Mouse (Mus musculus): ENCODE results near the gene Gnaz.

Gnaz gene

DNA sequence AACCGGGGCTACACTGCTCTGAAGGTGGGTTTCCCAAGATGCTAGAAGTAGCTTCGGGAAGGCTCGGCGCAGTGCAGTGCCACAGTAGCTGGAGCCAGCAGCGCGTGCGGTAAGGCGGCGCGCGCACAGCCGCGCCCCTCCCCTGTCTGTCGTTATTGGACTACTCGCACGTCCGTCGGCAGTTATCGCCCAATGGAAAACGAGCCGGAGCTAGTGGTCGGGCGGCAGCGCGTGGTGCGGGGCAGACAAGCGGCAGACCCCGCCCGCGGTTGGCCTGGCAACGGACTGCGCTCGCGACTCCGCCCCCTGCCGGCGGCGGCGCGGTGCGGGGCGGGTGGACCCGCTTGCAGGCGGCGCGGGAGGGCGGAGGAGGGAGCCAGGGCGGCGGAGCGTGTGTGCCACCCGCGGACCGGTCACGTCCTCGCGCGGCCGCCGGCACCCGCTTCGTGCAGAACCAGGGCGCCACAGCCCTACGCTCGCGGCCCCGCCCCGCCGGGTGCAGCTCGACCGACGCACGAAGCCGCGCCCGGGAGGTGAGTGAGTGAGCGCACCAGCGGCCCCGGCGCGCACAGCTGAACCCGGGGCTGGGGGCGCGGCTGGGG is at the start of gene Gnaz:
TSS of gene Gnaz (plus strand) at position 328 of the 602 bp plus-strand sequence.
- DNase-seq: peak; percentile 97 to 98

DNA sequence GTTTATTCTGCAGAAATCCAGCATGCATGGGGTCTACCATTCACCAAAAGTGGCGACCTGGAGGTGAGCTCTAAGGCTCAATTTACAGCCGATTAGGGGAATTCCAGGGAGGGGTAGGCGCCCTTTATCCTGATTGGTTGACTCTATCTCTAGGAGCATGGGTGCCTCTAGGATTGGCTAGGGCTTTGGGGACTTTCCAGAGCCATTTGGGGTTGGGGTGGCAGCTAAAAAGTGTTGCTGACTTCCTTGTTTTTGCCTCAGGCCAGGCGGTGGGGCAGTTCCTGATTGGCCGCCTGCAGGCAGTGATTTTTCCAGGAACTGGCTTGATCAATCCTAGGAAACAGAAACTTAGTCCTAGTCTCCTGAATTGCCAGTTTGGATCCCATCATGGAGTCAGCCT is 47.7 kb upstream of the Gnaz start:
- DNase-seq: no peak

DNA sequence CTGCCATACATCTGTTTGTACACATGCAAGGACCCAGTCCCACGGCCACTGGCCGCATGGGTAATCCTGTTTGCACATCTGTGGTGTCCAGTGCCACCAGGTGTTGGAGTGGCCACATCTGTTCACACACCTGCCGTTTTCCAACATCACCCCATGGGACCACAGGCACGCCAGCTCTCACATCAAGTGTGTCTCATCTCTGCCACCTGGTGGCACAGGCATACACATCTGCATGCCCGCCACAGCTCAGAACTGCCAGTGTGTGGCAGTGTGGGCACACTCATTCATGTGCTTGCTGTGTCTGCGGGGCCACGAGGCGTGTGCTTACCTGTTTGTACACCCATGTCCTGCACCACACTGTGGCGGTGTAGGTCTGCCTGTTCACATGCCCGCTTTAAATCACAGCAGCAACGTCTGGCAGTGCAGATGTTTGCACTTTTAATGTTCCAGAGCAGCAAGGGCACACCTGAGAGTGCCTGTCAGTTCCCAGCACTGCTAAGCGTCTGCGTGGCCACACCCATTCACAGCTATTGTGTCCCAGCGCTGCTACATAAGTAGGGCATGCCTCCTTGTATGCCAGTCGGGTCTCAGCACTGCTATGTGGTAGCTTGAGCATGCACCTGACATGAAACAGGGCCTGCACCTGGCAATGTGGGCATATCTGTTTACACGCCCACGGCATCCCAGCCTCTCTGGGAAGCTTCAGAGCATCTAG is 46.0 kb upstream of the Gnaz start:
- peak; percentile 72 to 78 for DNase-seq

DNA sequence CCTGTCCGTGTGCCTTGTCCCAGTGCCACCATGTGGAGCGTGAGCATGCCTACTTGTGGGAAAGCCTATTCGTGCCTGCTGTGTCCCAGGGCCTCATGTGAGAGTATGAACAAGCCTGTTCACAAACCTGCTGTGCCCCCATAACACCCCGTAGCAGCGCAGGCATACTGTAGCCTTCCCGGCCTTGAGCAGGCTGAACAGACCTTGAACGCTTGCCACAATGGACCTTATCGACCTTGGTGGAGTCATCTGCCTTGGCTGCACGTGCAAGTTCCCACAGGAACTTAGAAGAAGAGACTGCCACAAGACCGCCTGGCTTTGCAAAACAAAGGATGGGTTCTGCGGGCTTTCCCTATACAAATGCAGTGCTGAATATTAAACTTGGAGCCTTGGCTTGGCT is 45.4 kb upstream of the Gnaz start:
- no peak for DNase-seq

DNA sequence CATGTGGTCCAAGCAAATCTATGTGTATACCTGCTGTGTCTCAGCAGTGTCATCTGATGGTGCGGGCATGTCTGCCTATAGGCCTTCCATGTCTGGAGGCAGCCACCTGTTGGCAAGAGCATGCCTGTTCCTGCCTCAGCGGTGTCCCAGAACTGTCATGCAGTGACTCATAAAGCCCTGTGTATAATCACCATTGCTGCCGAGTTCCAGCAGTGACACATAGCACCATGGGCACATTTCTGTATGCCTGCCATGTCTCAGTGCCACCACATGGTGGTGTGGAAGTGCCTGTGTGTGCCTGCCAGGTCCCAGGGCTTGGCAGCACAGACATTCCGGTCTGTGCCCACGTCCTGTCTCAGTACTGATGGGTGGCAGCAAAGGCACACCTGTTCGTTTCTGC is 44.2 kb upstream of the Gnaz start:
- peak; percentile 27 to 54 for DNase-seq

DNA sequence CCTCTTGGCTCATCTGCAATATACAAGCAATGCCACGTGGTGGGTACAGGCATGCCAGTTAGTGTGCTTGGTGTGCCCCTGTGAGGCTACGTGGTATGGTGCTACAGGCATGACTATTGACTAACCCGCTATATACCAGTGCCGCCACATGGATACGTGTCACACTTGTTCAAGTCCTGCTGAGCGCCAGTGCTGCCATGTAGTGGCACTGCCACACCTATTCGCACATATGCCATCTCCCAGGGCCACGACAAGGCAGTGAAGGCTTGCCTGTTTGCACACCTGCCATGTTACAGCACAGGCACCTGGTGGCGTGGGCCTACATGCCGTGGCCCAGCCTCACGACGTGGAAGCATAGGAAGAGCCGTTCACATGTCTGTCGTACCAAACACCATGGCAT is 42.7 kb upstream of the Gnaz start:
- DNase-seq: peak in 1 of 2 experiments; percentile 24

DNA sequence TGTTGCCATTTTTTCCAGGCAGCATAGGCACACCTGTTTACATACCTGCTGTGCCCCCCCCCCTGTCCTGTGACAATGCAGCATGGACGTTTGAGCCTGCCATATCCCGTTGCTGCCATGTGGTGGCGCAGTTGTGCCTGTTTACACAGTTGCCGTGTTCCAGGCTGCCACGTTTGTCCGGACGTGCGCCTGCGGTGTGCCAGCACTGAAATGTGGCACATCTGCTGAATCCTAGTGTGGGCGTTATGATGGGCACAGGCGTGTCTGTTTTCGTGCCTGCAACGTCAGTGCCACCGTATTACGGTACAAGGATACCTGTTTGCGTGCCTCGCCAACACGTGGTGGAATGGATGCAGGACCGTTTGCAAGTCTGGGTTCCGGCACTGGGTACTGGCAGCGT is 41.7 kb upstream of the Gnaz start:
- peak; percentile 66 to 71 for DNase-seq

DNA sequence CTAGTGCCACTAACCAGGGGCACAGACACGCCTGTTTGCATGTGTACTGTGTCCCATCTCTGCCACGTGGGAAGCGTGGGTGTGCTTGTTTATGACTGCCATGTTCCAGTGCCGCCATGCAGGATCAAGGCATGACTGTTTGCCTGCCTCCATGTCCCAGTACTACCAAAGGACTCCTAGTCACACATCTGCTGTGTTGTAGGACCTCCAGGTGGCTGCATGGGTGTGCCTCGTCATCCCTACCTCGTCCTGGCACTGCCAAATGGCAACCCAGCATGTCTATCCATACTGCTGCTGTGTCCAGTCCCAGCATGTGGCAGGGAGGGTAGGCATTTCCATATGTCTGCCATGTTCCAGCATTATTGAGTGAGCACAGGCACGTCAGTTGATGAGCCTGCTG is 38.7 kb upstream of the Gnaz start:
- DNase-seq: no peak

DNA sequence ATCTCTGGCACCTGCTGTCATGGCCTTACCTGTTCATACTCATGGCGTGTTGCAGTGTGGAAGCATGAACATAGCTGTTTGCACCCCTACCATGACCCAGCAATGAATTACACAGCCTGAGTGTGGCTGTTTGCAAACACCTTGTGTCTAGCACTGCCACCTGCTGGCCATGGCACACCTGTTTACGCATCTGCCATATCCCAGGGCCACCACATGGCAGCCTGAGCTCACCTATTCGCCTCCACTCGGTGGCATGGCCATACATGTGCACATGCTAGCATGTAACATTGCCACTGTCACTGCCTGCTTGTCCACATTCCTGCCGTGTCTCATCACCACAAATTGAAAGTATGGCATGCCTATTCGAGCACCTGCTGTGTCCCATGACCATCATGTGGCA is 37.4 kb upstream of the Gnaz start:
- DNase-seq: peak; percentile 38 to 45

DNA sequence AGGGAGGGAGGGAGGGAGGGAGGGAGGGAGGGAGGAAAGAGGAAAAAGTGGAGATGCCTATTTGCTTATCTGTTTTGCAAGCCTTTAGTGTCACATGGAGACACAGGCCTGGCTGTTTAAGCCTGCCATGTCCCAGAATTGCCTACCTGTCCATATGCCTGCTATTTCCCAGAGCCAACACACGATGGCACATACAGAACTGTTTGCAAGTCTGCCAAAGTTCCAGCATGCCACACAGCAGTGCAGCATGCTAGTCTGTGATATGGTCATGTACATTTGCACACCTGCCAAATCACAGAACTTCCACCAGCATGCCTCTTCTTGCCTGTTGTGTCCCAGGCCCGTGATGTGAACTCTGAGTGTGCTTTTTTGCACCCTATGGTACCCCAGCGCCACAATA is 36.4 kb upstream of the Gnaz start:
- DNase-seq: no peak

DNA sequence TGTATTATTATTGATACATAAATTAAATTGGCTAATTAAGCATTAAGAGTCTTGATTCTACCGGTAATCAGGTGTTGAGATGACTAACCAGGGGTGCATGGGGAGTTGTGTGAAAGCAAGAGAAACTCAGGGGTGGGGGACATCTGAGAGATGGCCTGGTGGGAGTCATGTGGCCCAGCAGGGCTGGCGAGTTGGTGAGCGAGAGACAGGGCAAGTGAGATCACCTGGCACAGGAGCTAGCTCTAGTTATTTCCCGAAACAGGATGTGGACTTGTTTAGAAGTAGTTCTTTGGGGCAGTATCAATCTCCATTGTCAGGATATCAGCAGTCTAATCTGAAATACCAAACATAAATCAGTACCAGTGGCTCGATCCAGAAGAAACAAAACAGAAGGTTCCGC is 35.3 kb upstream of the Gnaz start:
- DNase-seq: no peak

DNA sequence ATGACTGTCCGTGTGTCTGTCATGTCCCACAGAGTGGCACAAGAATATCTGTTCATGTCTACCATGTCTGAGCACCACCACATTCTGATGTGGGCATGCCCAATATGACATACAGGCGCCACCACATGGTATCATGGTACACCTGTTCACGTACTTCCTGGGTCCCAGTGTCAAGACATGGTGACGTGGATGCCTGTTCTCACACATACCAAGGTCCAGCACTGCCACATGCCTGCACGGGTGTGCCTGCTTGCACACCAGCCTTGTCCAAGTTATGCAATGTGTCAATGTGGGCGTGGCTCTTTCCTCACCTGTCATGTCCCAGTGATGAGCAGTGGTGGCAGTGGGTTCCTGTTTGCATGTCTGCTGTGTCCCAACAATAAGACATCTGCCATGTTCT is 34.5 kb upstream of the Gnaz start:
- peak in 1 of 2 experiments; percentile 31 for DNase-seq

DNA sequence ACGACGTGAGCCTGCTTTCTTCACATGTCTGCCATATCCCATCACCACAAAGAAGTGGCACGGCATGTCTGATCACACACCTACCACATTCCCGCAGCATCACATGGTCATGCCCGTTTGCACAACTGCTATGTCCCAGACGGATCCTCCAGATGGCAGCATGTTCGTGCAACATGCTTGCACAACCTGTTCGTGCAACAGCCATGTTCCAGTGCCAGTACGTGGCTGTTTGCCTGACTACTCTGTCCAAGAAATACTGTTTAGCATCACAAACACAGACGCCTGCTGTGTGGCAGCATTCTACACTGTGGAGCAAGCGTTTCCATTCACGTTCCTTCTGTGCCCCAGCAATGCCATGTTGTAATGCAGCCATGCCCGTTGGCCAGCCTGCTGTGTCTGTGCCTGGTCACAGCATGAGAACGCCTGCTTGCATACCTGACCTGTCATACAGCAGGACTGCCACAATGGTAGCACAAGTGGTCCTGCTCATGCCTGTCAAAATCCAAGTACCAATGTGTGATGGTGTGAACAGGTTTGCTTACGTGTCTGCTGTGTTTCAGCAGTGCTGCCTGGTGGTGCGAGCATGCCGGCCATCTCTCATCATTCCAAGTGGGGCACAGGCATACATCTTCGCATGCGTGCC is 33.3 kb upstream of the Gnaz start:
- no peak for DNase-seq

DNA sequence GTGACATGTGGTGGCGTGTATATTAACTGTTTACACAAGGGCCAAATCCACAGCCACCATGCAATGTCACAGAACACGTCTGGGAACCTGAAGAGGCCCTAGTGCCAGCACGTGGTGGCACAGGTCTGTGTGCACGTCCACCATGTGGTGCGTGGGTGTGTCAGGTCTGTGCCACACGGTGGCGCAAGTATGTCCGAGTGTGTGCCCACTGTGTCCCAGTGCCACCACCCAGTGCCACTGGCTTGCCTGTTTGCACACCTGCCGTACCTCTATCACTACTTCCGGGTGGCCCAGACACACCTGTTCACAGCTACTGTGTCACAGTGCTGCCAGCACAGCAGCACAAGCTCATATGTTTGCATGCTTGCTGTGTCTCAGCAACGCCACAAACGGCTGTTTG is 32.5 kb upstream of the Gnaz start:
- DNase-seq: no peak

DNA sequence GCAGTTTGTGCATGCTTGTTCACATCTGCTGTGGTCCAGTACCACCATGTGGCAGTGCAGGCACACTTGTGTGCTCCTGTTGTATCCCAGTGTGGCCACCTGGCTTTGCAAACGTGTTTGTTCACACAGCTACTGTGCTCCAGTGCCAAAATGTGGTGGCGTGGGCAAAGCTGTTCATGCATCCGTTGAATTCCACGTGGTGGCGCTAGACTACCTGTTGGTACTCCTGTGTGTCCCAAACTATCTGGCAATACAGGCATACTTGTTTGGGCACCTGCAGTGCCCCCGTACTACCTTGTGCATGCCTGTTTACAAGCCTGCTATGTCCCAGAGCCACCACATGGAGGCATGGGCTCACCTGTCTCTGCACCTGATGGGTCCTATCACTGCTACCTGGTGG is 32.0 kb upstream of the Gnaz start:
- peak in 1 of 2 experiments; percentile 52 for DNase-seq

DNA sequence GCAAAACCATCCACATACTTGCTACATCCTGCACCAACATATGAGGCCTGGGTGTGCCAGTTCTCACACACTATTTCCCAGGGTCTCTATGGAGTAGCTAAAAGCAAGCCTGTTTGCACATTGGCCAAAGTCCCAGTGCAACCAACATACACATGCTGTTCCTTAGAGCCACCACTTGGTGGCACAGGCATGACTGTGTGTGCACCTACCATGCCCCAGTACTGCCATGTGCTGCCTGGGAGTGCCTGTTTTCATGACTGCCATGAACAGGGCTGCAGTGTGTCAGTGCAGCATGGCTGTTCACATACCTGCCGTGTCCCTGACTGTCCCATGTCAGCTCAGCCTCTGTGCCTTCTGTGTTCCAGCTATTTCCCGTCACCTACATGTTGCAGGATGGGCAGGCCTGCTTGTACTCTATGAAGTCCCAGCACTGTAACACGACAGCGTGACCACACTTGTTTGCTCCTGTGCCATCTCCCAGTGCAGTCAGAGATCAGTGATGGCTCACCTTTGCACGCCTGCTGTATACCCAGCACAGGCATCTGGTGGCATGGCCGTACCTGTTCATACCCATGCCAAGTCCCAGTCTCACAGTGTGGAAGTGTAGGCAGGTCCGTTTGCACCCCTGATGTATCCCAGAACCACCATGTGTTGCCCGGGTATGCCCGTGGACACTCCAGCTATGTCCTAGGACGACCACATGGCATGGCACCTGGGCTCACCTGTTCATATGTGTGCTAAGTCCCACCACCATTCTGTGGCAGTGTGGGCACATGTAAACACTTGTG is 29.8 kb upstream of the Gnaz start:
- peak; percentile 23 to 54 for DNase-seq

DNA sequence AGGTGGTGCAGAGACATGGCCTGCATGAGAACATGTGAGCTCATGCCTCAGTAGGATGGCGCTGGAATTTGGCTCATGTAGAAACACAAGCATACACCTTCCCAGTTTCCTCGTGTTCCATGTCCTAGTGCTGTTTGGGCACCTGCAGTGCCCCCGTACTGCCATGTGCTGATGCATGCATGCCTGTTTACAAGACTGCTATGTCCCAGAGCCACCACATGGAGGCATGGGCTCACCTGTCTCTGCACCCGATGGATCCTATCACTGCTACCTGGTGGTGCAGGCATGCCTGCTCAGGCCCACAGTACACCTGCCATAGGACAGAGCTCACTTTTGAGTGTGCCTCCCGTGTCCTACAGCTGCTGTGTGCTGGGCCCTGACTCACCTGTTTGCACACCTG is 28.6 kb upstream of the Gnaz start:
- peak in 1 of 2 experiments; percentile 24 for DNase-seq

DNA sequence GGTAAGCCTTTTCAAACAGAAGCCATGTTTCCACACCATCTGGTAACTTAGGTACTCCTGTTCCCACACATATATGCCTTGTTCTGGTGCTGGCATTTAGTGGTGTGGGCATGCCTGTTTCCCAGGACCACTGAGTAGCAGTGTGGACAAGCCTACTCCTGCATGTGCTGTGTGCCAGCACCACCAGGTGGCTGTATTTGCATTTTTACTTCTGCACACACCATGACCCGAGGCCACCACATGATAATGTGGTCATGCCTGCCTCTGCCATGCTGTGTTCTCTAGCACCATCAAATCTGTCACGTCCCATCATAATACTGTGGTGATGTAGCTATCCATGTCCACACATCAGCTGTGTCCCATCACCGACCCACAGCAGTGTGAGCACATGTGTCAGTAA is 27.7 kb upstream of the Gnaz start:
- no peak for DNase-seq

DNA sequence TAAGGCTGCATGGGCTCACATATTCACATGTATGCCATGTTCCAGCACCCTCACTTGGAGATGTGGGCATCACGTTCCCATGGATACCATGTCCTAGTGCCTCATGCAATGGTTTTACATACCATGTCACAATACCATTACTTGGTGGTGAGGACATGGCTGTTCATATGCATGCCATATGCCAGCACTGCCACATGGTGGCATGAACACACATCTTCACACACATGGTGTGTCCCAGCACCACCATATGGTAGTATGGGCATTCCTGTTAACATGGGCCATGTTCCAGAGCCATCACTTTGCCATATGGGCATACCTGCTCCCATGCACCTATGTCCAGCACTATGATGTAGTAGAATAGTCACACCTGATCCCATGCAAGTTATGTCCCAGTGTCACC is 26.2 kb upstream of the Gnaz start:
- DNase-seq: no peak

DNA sequence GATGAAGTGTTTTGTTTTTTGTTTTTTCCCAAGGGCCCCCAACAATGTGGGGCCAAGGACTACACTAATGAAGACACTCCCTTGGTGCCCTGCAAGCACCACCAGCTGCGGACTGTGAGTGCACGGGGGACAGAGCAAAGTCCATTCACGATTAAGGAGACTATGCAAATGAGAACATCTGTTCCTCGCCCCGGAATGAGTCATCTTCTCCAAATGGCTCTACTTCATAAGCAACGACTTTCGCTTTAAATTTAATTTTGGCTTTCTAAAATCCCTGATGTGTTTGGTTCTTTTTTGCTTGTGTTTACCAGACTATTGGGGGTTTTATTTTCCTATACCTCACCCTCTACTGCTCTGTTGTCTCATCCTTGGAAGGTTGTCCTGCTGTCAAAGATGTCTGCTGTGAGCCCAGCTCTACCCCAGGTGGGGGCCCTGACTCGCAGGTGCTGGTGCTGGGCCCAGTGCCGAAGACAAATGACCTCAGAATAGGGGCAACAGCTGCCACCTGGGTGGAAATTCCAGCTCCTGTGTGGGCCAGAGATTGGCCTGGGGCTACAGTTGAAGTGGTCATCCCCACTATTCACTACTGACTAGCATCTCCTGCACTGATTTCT is 14.0 kb upstream of the Gnaz start:
- DNase-seq: no peak

DNA sequence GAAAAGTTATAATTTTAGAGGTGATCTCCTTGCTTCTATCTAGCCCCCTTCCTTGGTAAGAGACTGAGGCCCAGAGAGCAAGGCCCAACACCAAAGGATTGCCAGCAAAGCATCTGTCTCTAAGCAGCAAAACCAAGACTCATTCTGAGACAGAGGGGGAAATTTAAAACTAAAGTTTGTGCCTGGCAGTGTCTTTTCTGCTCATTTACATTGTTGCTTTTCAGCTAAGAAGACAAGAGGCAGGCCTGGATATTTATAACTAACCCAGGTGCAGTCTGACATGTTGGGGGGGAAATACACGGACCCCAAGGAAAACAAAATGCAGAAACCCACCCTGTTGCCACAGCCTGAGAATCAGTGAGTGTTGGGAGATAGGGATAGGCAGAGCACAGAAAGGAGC is 2.6 kb upstream of the Gnaz start:
- DNase-seq: no peak

DNA sequence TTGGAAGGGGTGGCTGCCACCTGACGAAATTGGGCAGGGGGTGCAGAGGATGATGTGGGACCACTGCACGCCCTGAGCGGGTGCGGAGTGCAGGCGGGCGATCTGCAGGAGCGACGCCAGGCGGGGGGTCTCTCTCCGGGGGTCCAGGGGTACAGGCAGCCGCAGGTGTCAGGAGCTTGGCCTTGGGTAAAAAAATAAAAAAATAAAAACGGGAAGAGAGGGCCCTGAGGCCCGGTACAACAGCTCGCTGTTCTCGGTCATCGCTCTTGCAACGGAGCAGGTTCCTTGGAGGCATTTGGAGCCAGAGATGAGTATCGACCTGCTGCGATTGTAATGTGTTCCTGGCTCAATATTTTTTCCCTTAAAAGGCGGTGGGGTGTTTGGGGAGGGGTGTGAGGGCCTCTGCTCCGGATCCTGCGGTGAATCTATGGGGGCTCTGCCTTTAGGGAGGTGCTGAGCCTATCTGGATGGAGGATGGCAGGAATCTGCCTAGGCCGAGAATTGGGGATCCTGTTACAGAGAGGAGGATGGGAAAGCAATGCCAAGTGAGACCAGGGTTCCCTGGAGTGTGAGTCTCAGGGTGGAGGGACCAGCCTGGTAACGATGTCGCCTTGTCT is 782 bp downstream of the Gnaz start:
- no peak for DNase-seq

DNA sequence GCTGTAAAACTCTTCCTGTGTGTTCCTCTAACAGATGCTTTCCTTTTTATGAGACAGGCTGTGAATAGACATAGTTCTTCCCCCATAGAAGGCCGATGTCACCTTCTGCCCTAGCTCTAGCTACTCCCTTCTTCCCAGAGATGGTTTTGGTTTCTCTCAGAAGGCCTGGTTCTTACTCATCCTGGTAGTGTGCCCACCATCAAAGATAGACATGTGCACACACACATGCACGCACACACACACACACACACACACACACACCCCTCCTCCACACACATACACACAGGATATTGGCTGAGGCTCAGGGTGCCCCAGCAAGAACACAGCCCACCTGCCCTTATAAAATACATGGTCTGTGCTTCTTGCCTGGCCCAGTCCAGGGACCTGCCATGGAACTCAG is 2.3 kb downstream of the Gnaz start:
- DNase-seq: no peak

Measured in kidney, postnatal 25 days (tissue).